Mouse (Mus musculus) MEL (cell line): Measurements from ENCODE around the gene Col23a1. TPM values are rescaled to one million over a fixed set of nuclear protein-coding genes. Genes with fewer than 3 reads are reported as not detected.

ENCODE experiments used
- DNase-seq: peaks from one replicate; pipeline ENCODE4 v3.0.0; 2011; ENCODE audit warnings: low read depth, low spot score
- H3K27ac ChIP-seq: 2 replicates; pipeline ENCODE4 v1.5.1; 2012; ENCODE audit warnings: low read depth, mild to moderate bottlenecking, control low read depth, low read length, moderate library complexity; ENCODE audit not compliant: control insufficient read depth
- H3K27me3 ChIP-seq, 2 experiments: fragments of 150-350 bp in 1 of 2; sonication (generic) in 1 of 2; 2 replicates each; pipeline ENCODE4 v1.6.1; 2012; ENCODE audit warnings: low read length in 2 of 2, mild to moderate bottlenecking in 2 of 2, improper control_type of control experiment in 1 of 2, moderate library complexity in 1 of 2; ENCODE audit not compliant: insufficient read depth in 2 of 2, control insufficient read depth in 1 of 2
- H3K36me3 ChIP-seq, 2 experiments: 2 replicates each; pipeline ENCODE4 v1.6.1; 2012 to 2014; ENCODE audit warnings: low read length in 2 of 2, improper control_type of control experiment in 1 of 2, inconsistent platforms in 1 of 2, mild to moderate bottlenecking in 1 of 2; ENCODE audit not compliant: insufficient read depth in 2 of 2, control insufficient read depth in 1 of 2
- H3K4me1 ChIP-seq, 2 experiments: fragments of 150-350 bp in 1 of 2; sonication (generic) in 1 of 2; 2 replicates each; pipeline ENCODE4 v1.6.1; 2012; ENCODE audit warnings: low read length in 2 of 2, improper control_type of control experiment in 1 of 2, mild to moderate bottlenecking in 1 of 2; ENCODE audit not compliant: insufficient read depth in 2 of 2, control insufficient read depth in 1 of 2
- H3K4me3 ChIP-seq, 2 experiments: fragments of 150-350 bp in 1 of 2; sonication (generic) in 1 of 2; 2 replicates each; pipeline ENCODE4 v1.5.1; 2012; ENCODE audit warnings: low read depth in 2 of 2, low read length in 2 of 2, mild to moderate bottlenecking in 2 of 2, moderate library complexity in 2 of 2, control low read depth in 1 of 2, improper control_type of control experiment in 1 of 2; ENCODE audit not compliant: control insufficient read depth in 1 of 2, insufficient read depth in 1 of 2
- H3K79me2 ChIP-seq: 2 replicates; pipeline ENCODE4 v1.6.1; 2012; ENCODE audit warnings: mild to moderate bottlenecking, low read length, moderate library complexity; ENCODE audit not compliant: control insufficient read depth, poor library complexity, insufficient read depth
- H3K9ac ChIP-seq: 2 replicates; pipeline ENCODE4 v1.6.1; 2012; ENCODE audit warnings: low read depth, mild to moderate bottlenecking, control low read depth, low read length, moderate library complexity; ENCODE audit not compliant: control insufficient read depth, poor library complexity, severe bottlenecking
- H3K9me3 ChIP-seq: fragments of 150-350 bp; sonication (generic); replicated peaks from 2 replicates; pipeline ENCODE4 v1.6.1; 2012; ENCODE audit warnings: mild to moderate bottlenecking, low read length, improper control_type of control experiment, moderate library complexity; ENCODE audit not compliant: insufficient read depth
- CHD2 ChIP-seq: IDR thresholded peaks from 2 replicates; pipeline ENCODE4 v1.6.1; 2011; ENCODE audit warnings: low read length, improper control_type of control experiment
- MAZ ChIP-seq: IDR thresholded peaks from 2 replicates; pipeline ENCODE4 v1.6.1; 2012; ENCODE audit warnings: low read depth, mild to moderate bottlenecking, inconsistent platforms, low read length, improper control_type of control experiment
- MXI1 ChIP-seq: IDR thresholded peaks from 2 replicates; pipeline ENCODE4 v1.6.1; 2011; ENCODE audit warnings: mild to moderate bottlenecking, low read depth, low read length, improper control_type of control experiment
- MYC ChIP-seq: IDR thresholded peaks from 2 replicates; pipeline ENCODE4 v1.6.1; 2011; ENCODE audit warnings: low read depth, mild to moderate bottlenecking, low read length, improper control_type of control experiment, moderate library complexity
- NRF1 ChIP-seq: IDR thresholded peaks from 2 replicates; pipeline ENCODE4 v1.6.1; 2014; ENCODE audit warnings: low read depth, mild to moderate bottlenecking, inconsistent platforms, low read length, improper control_type of control experiment, moderate library complexity; ENCODE audit not compliant: poor library complexity, insufficient read depth, severe bottlenecking
- POLR2A ChIP-seq, 2 experiments: IDR thresholded peaks; 2 replicates each; pipeline ENCODE4 v1.6.1; 2011 to 2012; ENCODE audit warnings: low read length in 2 of 2, mild to moderate bottlenecking in 2 of 2, control low read depth in 1 of 2, improper control_type of control experiment in 1 of 2, low read depth in 1 of 2, moderate library complexity in 1 of 2; ENCODE audit not compliant: control insufficient read depth in 1 of 2, insufficient read depth in 1 of 2, poor library complexity in 1 of 2
- SIN3A ChIP-seq: IDR thresholded peaks from 2 replicates; pipeline ENCODE4 v1.6.1; 2012; ENCODE audit warnings: low read length, improper control_type of control experiment, inconsistent platforms
- USF1 ChIP-seq: IDR thresholded peaks from 2 replicates; pipeline ENCODE4 v1.6.1; 2014; ENCODE audit warnings: low read depth, mild to moderate bottlenecking, inconsistent platforms, low read length, improper control_type of control experiment, moderate library complexity
- USF2 ChIP-seq, 2 experiments: IDR thresholded peaks; 2 replicates each; pipeline ENCODE4 v1.6.1; 2011 to 2012; ENCODE audit warnings: improper control_type of control experiment in 2 of 2, low read length in 2 of 2, borderline replicate concordance in 1 of 2, inconsistent platforms in 1 of 2, low read depth in 1 of 2, mild to moderate bottlenecking in 1 of 2; ENCODE audit not compliant: insufficient read depth in 1 of 2
- polyA plus RNA-seq, 2 experiments: library from polyadenylated mRNA; stranded (reverse) in 1 of 2; unstranded in 1 of 2; fragments of >175 nt in 1 of 2; fragments of >200 nt in 1 of 2; gene quantifications; 2 replicates each; pipeline versions ENCODE4 v1.2.1 to v1.2.4; 2012; ENCODE audit warnings: low replicate concordance in 2 of 2, low read depth in 1 of 2; ENCODE audit not compliant: insufficient read length in 2 of 2, insufficient read depth in 1 of 2, missing spikeins in 1 of 2
- total RNA-seq: library from RNA; depleted of rRNA; stranded (reverse); fragments of 300-350 nt; gene quantifications from 2 replicates; pipeline ENCODE4 v1.2.3, GENCODE M21; 2012

The Col23a1 gene
- total and polyA plus RNA-seq, 3 experiments = under 0.01 to 0.03 TPM; not detected in 1

GRCm38 (mm10) chr11:51367334-51367733 lies 77.6 kb downstream of the Col23a1 start:
- H3K4me1 ChIP-seq = no peaks in the 10 kb centered on the region
- H3K9ac ChIP-seq = no peak overlapping the region
- DNase-seq = no peak
- H3K36me3 ChIP-seq = no peaks in the 10 kb centered on the region
- H3K79me2 ChIP-seq = no peaks in the 10 kb centered on the region
- no peaks in the 10 kb centered on the region for H3K9me3 ChIP-seq
- no peak overlapping the region for H3K27ac ChIP-seq
- H3K27me3 ChIP-seq = no peaks in the 10 kb centered on the region
- H3K4me3 ChIP-seq = no peak overlapping the region
- TF ChIP-seq NRF1 (no peak), POLR2A (IDR thresholded peaks at IDR 0.05; ENCODE audit: control insufficient read depth in 1 of 2, insufficient read depth in 1 of 2, low read depth in 1 of 2, low read length in 2 of 2, poor library complexity in 1 of 2) (no peak)

- no peak overlapping the region for H3K4me3 ChIP-seq
- DNase-seq = no peak
- TF ChIP-seq USF1 = no peak
- TF ChIP-seq SIN3A = no peak
- no peak overlapping the region for H3K9ac ChIP-seq
- no peaks in the 10 kb centered on the region for H3K9me3 ChIP-seq
- H3K36me3 ChIP-seq = no peaks in the 10 kb centered on the region
- no peaks in the 10 kb centered on the region for H3K27me3 ChIP-seq
- no peaks in the 10 kb centered on the region for H3K4me1 ChIP-seq
- no peak overlapping the region for H3K27ac ChIP-seq
- no peaks in the 10 kb centered on the region for H3K79me2 ChIP-seq
Observed at GRCm38 (mm10) chr11:51370273-51370672, 80.6 kb downstream of the Col23a1 start.

GRCm38 (mm10) chr11:51371321-51371720 lies 81.6 kb downstream of the Col23a1 start:
- Histone ChIP-seq H3K27ac (no peak overlapping the region), H3K4me1 (no peaks in the 10 kb centered on the region), H3K9me3 (no peaks in the 10 kb centered on the region), H3K79me2 (no peaks in the 10 kb centered on the region), H3K27me3 (no peaks in the 10 kb centered on the region), H3K9ac (no peak overlapping the region), H3K4me3 (no peak overlapping the region), H3K36me3 (no peaks in the 10 kb centered on the region)
- no peak for TF ChIP-seq MXI1
- TF ChIP-seq USF2 (IDR thresholded peaks at IDR 0.05; ENCODE audit: borderline replicate concordance in 1 of 2, insufficient read depth in 1 of 2, low read depth in 1 of 2, low read length in 2 of 2) = no peak
- TF ChIP-seq CHD2 = no peak
- TF ChIP-seq MYC = no peak
- no peak for TF ChIP-seq USF1
- DNase-seq = no peak

GRCm38 (mm10) chr11:51371926-51372325 lies 82.2 kb downstream of the Col23a1 start:
- Histone ChIP-seq H3K27ac (no peak overlapping the region), H3K36me3 (no peaks in the 10 kb centered on the region), H3K4me1 (no peaks in the 10 kb centered on the region), H3K9ac (no peak overlapping the region), H3K9me3 (no peaks in the 10 kb centered on the region), H3K4me3 (no peak overlapping the region), H3K27me3 (no peaks in the 10 kb centered on the region), H3K79me2 (no peaks in the 10 kb centered on the region)
- TF ChIP-seq MYC = no peak
- TF ChIP-seq MAZ = no peak
- DNase-seq = no peak
